Mouse (Mus musculus) bone marrow macrophage, adult 2 months (primary cell): ENCODE results near the gene Edem3. TPM values are rescaled to one million over a fixed set of nuclear protein-coding genes. Genes with fewer than 3 reads are reported as not detected.

Experiments
- H3K27ac ChIP-seq: 2 replicates; pipeline ENCODE4 v1.5.1; 2012; ENCODE audit warnings: low read depth, low read length; ENCODE audit not compliant: insufficient read depth
- H3K4me1 ChIP-seq: 2 replicates; pipeline ENCODE4 v1.6.1; 2012; ENCODE audit warnings: low read length; ENCODE audit not compliant: control insufficient read depth, insufficient read depth
- H3K4me3 ChIP-seq: 2 replicates; pipeline ENCODE4 v1.5.1; 2012; ENCODE audit warnings: mild to moderate bottlenecking, low read length, moderate library complexity; ENCODE audit not compliant: insufficient read depth
- CTCF ChIP-seq: IDR thresholded peaks from 2 replicates; pipeline ENCODE4 v1.5.1; 2012; ENCODE audit warnings: low read depth, mild to moderate bottlenecking, low read length, moderate library complexity
- POLR2A ChIP-seq: IDR thresholded peaks from 2 replicates; pipeline ENCODE4 v1.6.1; 2012; ENCODE audit warnings: mild to moderate bottlenecking, low read depth, low read length, borderline replicate concordance
- polyA plus RNA-seq: library from polyadenylated mRNA; stranded (reverse); fragments of >200 nt; gene quantifications from 2 replicates; pipeline ENCODE4 v1.2.4, GENCODE M21; 2012; ENCODE audit not compliant: missing spikeins, insufficient read depth, insufficient read length

Edem3 gene
- polyA plus RNA-seq, 1 experiment, result 23.3 TPM

DNA sequence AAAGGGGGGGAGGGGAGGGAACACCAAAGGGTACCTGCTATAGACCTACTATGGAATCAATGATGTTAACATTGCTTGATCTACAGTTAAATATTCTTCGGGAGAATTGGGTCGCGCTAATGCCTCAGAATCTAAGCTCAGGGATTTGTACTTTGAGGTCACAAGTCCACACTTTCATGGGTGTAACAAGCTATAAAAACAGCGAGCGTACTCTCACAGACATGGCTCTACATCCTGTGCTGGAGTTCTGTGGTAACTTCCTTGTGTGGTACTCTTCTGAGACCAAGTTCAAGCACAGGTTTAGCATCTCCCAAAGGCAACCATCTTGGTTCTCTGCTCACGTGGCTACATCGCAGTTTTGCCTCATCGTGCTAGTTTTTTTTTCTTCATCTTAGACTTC, 106.9 kb downstream of the Edem3 start:
- peaks cover 22% of the 10 kb centered on the region for H3K4me1 ChIP-seq
- H3K27ac ChIP-seq, result no peak overlapping the region
- TF ChIP-seq CTCF, result no peak
- TF ChIP-seq POLR2A, result no peak
- H3K4me3 ChIP-seq, result no peak overlapping the region

DNA sequence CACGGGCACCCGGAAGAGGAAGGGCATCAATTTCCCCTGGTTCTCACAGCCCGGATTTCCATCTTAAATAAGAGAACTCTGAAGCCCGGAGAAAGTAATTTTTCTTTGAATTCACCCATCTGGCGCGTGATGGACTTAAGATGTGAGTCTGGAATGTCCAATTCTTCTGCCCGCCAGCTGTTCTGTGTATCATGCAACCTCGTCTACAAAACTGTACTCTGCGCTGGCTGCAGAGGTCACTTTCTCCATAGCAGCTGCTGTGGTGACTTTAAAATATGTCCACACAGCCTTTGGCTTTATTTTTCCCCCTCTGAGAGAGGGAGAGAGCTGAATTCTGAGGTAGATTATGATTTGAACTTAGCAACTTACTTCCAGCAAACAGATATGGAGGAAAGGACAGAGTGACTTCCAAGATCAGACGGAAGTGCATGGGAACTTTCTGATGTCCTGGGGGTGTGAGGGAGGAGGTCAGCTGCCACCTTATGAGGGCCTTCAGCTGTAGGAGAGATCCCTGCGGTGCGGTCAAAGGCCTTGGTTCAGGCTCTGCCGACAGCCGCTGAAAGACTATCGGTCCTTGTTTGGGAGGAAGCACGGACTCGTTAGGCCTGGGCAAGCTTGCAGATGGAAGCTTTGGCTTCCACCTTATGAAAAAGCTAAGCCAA, 108.1 kb downstream of the Edem3 start:
- TF ChIP-seq CTCF (no peak), POLR2A (no peak)
- Histone ChIP-seq H3K4me3 (no peak overlapping the region), H3K4me1 (peaks cover 13% of the 10 kb centered on the region), H3K27ac (no peak overlapping the region)

DNA sequence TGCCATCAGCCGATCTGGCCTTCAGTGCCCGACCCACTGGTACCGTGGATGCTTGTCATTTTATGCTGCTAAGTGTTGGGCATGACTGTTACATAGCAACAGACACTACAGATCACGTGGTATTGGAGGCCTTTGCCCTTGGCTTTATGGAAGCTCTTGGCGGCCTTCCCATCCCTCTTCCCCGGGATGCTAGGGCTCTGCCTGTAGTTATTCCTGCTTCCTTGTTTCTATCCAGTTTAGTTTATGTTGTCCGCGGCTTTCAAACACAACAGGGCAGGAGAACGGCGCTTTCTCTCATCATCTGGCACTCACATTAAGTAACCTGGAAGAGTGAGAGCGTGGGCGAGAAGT, 108.6 kb downstream of the Edem3 start:
- H3K4me1 ChIP-seq, result peaks cover 9% of the 10 kb centered on the region
- H3K4me3 ChIP-seq, result no peak overlapping the region
- TF ChIP-seq POLR2A (no peak), CTCF (no peak)
- H3K27ac ChIP-seq, result no peak overlapping the region

DNA sequence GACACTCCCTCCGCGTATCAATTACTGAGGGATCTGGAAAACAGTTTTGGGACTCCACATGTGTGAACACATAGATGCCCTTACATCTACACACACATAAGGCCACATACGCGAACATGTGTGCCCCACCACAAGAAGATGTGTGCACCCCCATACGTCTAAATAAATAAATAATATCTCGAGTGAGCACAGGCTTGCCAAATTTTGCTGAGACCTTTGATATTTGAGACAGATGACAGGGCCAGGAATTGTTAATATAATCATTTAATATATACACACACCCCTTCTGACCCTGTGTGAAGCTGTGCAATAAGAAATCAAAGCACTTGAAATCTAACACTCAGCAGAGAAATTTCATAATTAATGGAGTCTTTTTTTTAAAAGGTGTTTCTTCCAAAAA, 109.2 kb downstream of the Edem3 start:
- TF ChIP-seq CTCF (no peak), POLR2A (no peak)
- Histone ChIP-seq H3K4me3 (no peak overlapping the region), H3K27ac (no peak overlapping the region), H3K4me1 (peaks cover 8% of the 10 kb centered on the region)

Other genes with a start within 250 kb of the Edem3 start
- 48.1 and 56.4 TPM in 2 replicates for gene Fam129a, start 184.2 kb upstream of the Edem3 start, polyA plus RNA-seq